Mouse (Mus musculus) thymus, postnatal 10 days (tissue): ENCODE measurements at regions not wholly inside any gene's neighbourhood (a gene's known extent, or its start where the extent isn't known, plus 50 kb on each side); places are given as distances from the start of the nearest gene placed in this dataset.

Source experiments
- DNase-seq, 2 experiments: peaks; one replicate each; pipeline ENCODE4 v3.0.0; 2021; ENCODE audit warnings: low spot score in 2 of 2

DNA sequence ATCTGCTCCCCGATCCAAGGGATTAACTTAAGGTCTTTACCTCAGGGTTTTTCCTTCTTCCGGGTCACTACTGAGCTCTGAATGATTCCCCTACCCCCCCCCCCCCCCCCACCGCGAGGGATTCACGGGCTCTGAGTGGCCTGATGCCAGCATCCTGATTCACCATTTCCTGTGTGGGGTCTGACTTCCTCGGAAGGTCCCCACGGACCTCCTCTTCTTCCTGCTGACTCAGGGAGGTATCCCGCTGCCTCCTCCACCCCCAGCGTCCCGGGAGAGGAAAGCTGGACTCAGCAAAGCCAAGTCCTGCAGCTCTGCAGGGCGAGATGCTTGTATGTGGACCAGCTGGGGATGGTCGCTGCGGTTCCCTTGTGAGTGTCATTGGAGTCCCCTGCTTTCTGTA lies 110.5 kb upstream of the Zfp217 start:
- no peak for DNase-seq

DNA sequence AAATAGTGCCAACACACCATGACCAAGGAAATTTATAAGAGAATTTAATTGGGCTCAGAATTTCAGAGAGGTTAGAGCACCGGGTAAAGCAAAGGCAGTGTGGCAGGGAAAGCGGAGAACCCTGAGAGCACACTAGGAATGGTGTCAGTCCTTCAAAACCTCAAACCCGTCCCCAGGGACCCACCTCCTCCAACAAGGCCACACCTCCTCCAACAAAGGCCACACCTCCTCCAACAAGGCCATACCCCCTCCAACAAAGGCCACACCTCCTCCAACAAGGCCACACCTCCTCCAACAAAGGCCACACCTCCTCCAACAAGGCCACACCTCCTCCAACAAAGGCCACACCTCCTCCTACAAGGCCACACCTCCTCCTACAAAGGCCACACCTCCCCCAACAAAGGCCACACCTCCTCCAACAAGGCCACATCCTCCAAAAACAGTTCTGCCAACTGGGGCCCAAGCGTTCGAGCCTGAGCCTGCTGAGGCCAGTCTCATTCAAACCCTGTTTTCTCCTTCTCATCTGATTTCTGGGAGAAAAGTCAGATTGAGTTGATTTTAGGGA lies 109.8 kb upstream of the Zfp217 start:
- DNase-seq: no peak

GRCm38 (mm10) chr2:170255997-170256396 lies 108.1 kb upstream of the Zfp217 start:
- no peak for DNase-seq

DNA sequence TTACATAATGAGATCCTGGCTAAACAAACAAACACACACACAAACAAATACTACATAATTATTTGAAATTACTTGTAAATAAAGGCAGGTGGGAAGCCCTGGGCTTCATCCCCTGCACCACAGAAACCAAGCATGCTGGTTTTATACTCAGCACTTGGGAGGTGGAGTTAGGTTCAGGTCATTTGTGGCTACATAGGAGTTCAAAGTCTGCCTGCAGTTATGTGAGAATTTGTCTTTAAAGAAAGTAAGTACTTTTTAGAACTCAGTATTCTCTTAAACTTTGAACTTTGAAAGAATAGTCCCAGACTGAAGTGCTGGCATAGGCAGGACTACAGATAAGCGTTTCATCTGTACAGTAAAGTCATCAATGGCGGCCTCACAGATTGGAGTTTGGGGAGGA lies 107.6 kb upstream of the Zfp217 start:
- DNase-seq: no peak

DNA sequence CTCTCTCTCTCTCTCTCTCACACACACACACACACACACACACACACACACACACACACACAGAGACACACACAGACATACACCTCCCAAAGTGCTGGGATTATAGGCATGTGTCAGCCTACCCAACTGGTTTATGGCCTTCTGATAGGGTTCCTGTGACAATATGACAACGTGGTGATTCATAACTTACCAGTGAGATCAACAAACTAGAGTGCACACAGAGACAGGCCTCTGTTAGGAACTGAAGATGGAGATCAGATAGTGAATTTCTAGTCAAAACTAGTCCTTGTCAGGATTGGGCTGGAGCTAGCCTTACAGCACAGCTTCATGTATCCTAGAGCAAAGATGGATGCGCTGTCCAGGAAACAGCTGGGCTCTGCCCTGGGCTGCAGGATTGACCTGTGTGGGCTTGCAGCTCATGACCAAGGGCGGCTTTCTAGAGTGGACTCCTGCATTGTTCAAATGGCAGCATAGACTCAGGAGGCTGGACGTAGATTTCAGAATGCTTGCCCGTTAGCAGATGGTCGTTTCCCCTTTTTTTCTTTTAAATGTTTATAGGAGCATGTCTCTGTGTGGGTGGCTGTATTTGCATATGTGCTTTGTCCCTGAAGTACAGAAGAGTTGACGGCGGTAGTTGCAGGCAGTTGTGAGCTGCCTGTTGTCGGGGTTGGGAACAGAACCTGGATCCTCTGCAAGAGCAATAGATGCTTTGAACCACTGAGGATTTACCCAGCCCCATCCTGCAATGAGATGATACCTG lies 106.0 kb upstream of the Zfp217 start:
- no peak for DNase-seq

DNA sequence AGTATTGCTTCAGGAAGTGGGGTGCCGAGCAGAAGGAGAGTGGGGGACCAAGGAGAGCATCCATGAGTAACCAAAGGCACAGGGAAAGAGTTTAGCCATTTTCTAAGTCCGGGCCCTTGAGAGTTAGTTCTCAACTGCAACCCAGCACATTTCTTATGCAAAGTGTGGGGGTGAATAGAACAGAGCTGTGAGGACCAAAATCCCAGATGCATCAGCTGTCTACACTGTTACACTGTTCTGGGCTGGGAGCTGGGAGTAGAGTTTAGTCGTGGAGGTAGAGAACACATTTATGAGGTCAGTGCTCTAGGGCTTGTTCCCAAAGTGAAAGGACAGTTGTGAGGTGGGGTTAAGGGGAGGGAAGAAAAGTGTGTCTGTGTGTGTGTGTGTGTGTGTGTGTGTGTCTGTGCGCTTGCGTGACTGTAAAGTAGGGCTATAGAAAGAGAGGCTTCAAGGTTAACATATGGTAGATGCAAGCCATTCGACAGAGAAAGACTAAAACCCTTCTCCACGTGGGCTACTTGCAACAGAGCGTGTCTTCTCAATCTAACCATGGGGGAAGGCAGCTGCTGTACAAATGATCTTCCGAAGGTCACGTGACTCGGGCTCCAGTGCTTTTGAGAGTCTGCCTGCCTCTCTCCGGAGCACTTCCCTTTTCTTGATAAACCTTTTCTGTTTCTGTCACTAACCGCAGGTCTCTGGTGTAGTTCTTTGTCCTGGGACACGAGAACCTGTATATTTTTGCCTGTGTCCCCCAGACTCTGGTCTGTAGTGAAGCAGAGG lies 104.5 kb upstream of the Zfp217 start:
- DNase-seq: peak; percentile 71 to 78

- DNase-seq: no peak
Measured at GRCm38 (mm10) chr2:170250680-170251079, 102.8 kb upstream of the Zfp217 start.

DNA sequence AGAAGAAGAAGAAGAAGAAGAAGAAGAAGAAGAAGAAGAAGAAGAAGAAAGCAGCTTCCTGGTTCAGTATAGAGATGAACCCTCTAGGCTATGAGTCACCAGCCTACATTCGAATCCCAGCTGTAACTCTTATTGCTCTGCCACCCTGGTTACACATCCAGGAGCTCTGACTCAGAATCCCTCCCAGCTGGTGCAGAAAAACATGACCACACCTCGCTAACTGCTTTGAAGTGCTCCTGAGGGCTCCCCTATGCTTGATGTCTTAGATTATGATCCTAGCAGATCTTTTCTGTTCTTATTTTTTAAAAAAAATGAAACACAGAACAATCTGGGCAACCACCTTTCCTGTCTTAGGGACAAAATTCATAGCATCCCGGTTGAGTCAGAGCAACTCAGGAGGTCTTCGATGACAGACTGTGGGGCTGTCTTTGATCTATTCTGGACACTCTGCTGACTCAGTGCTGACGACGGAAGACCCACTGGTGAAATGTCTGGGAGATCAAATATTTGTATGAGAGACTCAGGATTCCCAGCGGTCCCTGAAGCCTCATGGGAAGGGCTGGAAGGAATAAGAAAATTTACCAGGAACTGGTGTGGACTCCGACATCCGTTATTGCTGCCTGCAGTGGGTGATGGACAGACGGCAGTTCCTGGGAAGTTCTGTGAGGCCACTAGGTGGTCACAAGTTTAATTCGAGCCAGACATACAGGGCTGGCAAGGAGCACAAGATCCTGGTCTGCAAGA lies 100.0 kb upstream of the Zfp217 start:
- DNase-seq: no peak

DNA sequence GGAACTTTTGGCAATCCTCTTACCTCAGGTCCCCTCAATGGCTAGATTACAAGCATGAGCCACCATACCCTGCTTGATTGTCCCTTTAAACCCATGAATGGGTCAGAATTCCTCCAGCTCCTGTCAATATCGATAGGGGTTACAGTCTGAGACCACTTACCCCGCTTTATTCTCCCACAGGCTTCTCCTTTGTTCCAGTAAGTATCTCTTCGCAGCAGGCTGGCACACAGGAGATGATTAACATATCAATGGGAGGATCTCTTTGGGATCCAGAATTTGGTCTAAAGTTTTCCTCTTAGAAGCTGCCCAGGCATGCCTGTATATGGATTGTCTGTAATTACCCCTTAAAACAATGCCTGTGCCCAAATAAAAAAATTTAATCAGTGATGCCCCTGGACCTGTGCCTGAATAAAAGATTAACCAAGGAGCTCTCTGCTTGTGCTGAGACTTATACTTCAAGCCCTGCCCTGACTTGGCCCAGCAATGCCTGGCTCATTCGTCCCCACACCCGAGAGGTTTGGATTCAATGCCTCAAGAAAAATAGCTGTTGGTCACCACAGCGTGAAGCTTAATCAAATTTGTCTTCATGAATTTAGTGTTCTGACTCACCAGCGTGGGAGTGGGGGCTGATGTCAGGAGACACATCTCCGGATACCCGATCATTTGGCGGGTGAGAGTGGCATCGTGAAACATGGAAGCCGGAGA lies 97.9 kb upstream of the Zfp217 start:
- no peak for DNase-seq

DNA sequence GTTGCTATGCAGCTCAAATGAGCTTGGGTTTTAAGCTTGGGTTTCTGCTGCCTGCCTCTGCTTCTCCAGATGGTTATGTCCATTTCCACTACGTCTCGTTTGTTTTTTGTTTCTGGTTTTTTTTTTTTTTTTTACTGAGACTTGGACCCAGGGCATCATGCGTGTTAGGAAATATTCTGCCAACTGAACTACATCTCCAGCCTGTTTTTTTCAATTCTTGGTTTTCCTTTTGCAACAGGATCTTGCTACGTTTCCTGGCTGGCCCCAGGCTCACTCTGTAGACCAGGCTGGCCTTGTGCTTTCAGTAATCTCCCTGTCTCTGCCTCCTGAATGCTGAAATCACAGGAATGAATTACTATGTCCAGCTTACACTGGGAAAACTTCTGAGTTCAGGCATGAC lies 96.2 kb upstream of the Zfp217 start:
- DNase-seq: no peak

GRCm38 (mm10) chr2:170237959-170238358 lies 90.1 kb upstream of the Zfp217 start:
- DNase-seq: peak; percentile 45 to 64

DNA sequence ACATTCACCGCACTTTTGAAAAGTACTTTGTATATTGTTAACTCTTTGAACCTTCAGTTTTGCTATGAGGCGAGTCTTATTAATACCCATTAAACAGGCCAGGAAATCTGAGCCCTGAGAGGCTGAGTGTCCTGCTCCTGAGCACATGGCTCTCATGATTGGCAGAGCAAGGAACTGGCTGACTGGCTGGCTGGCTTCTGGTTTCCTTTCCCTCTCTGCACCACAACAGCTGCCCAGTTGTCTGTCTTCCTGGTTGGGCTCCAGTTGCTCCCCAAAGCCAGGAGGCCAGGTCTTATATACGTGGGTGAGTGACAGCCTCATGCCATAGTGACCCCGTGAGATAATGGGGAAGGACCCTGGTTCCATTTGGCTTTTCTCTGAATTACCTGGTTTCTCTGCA lies 85.5 kb upstream of the Zfp217 start:
- DNase-seq: no peak

DNA sequence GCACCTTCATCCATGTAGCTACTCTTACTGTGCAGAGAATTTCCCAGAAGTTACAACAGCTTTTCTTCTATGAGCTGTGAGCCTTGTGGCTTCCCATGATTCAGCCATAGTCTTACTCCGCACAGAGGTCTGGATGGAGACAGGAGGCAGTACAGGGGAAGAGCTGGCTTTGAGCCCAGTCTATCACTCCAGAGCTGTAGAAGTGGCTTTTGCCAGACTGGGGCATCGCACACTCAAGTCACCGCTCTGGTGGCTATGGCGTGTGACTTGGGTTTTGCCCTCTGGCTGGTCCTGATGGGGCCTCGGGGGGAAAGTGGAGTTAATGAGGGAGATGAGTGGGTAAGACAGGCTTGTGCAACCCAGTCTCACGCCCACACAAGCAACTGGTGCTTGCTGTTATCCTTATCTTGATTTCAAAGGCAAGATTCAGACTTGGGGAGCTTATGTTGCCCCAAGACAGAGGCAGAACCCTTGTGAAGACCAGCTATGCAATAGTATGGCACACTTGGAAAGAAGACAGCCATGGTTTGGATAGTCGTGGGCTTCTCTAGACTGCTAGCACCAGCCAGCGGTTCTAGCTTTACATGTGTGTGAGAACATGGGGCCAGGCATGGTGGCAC lies 81.7 kb upstream of the Zfp217 start:
- DNase-seq: no peak

DNA sequence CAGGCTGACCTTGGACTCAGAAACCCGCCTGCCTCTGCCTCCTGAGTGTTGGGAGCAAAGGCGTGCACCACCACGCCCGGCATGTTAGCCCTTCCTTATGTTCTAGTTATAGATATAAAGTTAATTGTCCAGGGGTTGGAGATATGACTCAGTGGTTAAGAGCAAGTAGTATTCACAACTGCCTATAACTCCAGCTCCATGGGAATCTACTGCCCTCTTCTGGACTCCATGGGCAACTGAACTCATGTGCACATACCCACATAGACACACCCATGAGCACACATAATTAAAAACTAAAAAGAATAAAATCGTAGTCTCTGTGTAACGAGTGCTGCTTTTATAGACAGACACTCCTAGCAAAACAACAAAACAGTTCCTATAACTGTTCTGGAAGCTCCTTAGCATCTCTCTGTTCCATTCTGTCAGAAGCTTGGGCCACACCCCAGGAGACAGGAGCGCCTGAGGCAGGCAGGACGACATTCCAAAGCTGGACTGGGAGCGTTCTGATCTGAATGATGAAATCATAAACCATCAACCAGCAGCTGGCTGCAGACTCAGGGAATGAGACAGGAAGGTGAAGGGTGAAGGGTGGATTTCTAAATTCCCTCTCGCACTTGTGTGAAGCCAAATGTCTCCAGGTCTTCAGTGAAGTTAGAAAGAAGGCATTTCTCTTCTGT lies 80.6 kb upstream of the Zfp217 start:
- no peak for DNase-seq

GRCm38 (mm10) chr2:170223872-170224271 lies 76.0 kb upstream of the Zfp217 start:
- DNase-seq: no peak

DNA sequence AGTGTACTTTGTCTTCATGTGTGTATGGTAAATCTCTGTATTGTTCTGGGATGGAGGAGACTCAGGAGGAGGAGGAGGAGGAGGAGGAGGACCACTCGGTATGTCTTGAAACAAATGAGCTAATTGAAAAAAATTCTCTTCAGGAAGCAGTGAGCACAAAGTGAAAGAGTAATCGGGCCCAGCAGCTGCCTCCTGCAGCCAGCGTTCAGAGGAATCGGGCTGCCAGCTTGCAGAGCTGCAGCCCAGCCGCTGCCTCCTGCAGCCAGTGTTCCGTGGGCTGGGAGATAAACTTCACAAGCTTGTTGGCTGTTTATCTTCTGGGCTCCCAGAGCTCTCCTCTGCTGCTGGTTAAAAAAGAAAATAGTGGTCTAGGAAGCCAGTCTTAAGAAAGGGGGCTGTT lies 74.9 kb upstream of the Zfp217 start:
- peak in 1 of 2 experiments; percentile 47 for DNase-seq

GRCm38 (mm10) chr2:170221994-170222535 lies 74.2 kb upstream of the Zfp217 start:
- DNase-seq: peak in 1 of 2 experiments; percentile 32

DNA sequence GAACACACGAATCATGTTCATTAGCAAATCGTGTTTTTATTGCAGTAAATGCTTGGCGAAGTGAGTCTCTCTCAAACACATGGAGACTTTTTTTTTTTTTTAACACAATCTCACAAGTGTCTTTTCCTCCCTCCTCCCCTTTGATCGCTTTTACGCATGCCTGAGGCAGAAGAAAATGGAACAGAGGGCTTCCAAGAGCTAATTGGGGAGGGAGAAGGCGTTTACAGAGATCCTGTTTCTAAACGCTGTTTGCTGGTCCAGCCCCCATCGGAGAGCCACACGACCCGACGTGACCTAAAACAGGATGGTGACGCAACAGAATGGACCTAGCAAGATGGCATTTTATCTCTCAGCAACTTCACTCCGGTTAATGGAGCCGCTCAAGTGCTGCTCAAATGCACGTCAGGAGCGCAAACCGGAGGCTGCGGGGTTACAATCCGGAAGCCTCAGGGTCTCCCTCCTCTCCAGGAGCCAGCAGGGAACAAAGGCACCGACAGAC lies 73.0 kb upstream of the Zfp217 start:
- DNase-seq: peak; percentile 58 to 59

DNA sequence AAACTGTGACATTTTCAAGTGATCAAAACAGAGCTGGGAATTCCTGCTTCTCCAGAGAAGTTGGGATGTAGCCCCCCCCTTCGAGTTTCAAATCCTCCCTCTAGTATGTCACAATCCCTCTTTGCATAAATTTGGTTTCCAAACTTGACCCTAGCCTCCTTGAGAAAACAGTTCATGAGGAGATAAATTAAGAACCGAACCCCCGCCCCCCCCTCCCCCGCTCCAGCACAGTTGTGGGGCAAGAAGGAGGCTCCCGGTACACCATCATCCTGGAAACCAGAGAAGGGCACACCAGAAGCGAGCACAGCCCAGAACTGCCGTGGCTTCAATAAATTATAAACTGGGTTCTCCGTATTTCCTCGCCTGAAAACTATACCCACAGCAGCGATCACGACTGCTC lies 72.5 kb upstream of the Zfp217 start:
- no peak for DNase-seq
